Mouse (Mus musculus) lung, postnatal 14 days (tissue): ENCODE measurements around the gene Mrpl36.

Source experiments
- DNase-seq: peaks from one replicate; pipeline ENCODE4 v3.0.0; 2021

Mrpl36 gene

DNA sequence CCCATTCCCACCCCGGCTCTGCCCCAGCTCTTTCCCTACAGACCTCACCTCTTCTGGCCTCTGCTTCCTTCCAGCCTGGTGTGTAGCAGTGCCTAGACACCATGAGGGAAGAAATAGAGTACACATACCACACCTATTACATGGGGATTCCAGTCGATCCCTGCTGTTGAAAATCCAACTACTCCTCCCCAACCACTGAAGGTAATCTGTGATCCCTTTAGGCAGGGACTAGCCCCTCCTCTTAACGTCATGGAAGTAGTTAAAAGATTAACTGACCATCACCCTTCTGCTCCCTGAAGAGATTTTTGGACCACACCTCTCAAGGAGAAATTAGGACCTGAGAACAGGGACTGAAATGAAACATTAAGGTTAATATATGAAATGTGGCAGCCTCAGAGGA lies 18.9 kb downstream of the Mrpl36 start:
- DNase-seq: no peak

DNA sequence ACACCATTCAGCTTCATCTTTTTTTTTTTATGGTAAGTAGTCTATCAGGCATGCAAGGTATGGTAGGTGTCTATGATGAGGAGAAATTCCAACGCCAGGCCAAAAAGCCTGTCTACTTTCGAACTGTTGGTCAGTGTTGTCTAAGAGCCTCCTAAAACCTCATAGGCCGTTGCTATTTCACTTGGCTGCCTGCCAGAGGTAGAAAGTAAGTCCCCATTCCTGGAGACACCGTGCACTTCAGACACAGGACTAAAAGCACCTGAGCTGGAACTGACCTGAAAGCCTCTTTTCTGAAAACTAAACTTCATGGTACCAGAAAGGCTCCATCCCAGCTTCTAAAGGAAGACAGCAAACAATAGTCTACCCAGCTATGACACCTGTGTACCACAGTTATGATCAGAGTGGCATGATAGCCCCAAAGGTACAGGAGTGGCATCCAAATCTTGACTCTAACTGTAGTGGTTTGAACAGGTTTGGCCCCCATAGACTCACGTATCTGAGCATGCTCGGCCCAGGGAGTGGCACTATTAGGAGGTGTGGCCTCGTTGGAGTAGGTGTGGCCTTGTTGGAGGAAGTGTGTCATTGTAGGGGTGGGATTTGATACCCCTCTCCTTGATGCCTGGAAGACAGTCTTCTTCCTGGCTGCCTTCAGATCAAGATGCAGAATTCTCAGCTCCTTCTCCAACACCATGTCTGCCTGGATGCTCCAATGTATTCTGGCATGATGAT lies 19.8 kb downstream of the Mrpl36 start:
- peak; percentile 14 for DNase-seq

DNA sequence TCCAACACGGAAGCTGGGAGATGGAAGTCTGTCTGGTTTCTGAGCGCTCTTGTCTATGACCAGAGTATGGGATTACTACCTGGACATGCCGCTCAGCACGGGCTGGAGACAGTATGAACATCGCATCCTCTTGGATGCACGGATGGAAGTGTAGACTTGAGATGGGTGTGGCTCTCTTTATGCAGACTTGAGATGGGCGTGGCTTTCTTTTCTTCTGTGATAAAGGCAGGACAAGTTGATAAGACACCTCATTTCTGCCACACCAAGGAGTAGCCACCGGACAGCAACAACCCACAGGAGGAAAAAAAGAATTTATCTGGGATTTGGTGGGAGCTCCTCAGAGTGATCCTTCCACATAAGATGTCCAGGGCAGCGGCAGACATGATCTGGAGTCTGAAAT lies 22.4 kb downstream of the Mrpl36 start:
- no peak for DNase-seq

DNA sequence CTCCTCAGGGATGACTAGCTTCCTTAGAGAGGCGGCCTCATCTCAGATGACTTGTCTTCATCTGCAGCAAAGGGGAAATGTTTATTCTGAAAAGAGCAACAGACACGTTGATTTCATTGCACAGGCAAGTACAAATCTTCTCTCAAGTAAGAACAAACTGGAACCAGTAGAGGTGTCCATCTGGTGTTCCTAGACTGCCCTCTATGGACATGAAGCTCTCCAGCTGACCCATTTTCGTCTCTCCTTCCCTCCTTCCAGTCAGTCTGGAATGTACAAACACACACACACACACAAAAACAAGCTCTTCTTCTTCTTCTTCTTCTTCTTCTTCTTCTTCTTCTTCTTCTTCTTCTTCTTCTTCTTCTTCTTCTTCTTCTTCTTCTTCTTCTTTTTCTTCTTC lies 23.6 kb downstream of the Mrpl36 start:
- DNase-seq: no peak

DNA sequence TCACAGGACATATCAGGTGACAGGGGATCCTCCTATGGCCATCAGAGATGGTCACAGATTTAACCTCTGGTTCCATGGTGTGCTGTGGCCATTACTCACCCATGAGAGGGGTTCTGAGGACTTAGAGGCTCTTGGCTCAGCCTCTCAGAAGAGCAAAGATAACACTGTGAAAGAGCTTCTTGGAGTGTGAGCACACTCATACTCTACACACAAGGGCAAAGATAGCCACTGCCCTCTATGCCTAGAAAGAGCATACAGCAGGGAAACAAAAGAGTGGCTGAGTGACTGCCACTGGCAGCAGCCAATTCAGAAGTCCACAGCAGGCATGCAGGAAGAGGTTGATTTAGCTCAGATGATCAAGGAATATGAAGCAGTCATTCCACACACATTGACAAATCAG lies 24.2 kb downstream of the Mrpl36 start:
- DNase-seq: no peak

DNA sequence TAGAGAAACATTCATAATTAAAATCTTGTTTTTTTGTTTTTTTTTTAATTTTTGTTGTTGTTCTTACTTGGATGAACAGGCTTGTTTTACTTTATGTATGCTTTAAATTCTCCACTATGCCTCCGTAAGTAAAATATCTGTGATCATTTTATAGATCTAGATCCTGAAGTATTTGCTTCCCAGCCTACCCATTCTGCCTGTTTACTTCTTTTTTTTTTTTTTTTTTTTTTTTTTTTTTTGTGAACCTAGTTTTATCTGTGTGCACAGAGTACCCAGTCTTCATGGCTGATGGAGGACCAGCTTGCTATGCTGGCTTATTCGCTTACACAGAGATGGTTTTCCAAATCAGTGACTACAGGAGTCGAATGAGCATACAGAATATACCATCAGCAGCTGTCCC lies 28.8 kb downstream of the Mrpl36 start:
- no peak for DNase-seq

DNA sequence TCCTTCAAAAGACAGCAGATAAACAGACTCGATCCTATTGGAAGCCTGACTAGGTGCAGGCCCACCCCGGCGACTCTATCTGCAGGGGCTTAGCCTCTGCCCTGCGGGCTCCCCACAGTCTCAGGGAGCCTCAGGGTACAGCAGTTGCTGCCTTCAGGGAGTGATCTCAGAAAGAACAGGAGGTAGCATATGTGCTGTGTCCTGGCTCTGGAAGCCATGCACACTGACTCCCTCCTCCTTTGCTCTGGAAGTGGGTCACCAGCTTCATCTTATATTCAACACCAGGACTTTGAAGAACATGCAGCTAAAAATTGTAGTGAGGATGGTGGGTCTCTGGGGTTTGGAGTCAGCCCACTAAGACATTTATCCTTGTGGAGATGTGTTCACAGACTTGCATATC lies 45.1 kb downstream of the Mrpl36 start:
- DNase-seq: no peak

DNA sequence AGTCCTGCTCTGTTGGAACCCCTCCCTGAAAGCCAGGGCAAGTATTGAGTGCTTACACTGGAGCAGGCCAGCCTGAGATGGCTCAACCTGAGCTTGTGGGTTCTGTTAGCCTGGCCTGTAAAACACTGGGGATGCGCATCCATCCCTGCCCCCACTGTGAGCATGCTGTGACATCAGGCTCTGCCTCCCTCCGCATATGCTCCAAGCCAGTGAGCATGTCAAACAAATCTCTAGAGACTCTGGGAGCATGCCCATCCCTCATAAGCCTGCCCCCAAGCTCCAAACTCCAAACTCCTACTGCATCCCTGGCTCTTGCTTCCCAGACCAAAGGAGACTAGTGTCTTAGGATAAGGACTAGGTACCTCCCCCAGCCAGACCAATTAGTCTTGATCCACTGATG lies 46.3 kb downstream of the Mrpl36 start:
- no peak for DNase-seq

DNA sequence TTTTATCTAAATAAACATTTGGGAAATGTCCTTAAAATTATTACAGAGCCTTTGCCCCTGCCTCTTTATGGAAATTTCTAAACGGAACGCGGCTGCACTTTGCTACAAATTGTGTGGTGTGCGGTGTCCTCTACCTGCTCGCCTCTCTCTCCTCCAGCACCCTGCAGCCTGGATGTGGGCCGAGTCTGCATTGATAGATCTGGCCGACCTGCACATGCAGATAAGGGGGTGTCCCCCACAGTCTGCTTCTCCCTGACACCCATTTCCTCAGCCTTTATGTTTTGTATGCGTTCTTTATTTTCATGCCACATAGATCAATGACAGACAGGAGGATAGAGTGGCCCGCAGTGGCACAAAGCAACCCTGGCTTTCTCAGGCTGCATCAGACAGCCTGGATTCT lies 49.3 kb downstream of the Mrpl36 start:
- DNase-seq: no peak
